Mouse (Mus musculus) ES-Bruce4 (cell line): ENCODE measurements around the gene Cacng4. TPM values are rescaled to one million over a fixed set of nuclear protein-coding genes. Genes with fewer than 3 reads are reported as not detected.

Experiments used
- H3K27ac ChIP-seq: 2 replicates; pipeline ENCODE4 v1.5.1; 2012; ENCODE audit warnings: low read length, inconsistent platforms; ENCODE audit not compliant: insufficient read depth
- H3K27me3 ChIP-seq: 2 replicates; pipeline ENCODE4 v1.6.1; 2012; ENCODE audit warnings: mild to moderate bottlenecking, low read length, inconsistent platforms; ENCODE audit not compliant: control insufficient read depth, poor library complexity, insufficient read depth, severe bottlenecking
- H3K36me3 ChIP-seq: 2 replicates; pipeline ENCODE4 v1.6.1; 2012; ENCODE audit warnings: inconsistent platforms, mild to moderate bottlenecking, low read length, moderate library complexity; ENCODE audit not compliant: control insufficient read depth, poor library complexity, insufficient read depth, severe bottlenecking
- H3K4me1 ChIP-seq: one replicate; pipeline ENCODE4 v1.8.1; 2011; ENCODE audit warnings: low read length; ENCODE audit not compliant: control insufficient read depth, insufficient read depth
- H3K4me3 ChIP-seq: 2 replicates; pipeline ENCODE4 v1.5.1; 2011; ENCODE audit warnings: low read depth, mild to moderate bottlenecking, low read length
- H3K9ac ChIP-seq: 2 replicates; pipeline ENCODE4 v1.6.1; 2012; ENCODE audit warnings: low read depth, mild to moderate bottlenecking, inconsistent platforms; ENCODE audit not compliant: poor library complexity, severe bottlenecking
- H3K9me3 ChIP-seq: replicated peaks from 2 replicates; pipeline ENCODE4 v1.6.1; 2012; ENCODE audit warnings: mild to moderate bottlenecking, low read length, inconsistent platforms; ENCODE audit not compliant: control insufficient read depth, poor library complexity, insufficient read depth, severe bottlenecking
- CTCF ChIP-seq: IDR thresholded peaks from one replicate; pipeline ENCODE4 v1.8.1; 2011; ENCODE audit warnings: low read depth, low read length
- EP300 ChIP-seq: IDR thresholded peaks from 2 replicates; pipeline ENCODE4 v1.6.1; 2011; ENCODE audit warnings: low read depth, low read length; ENCODE audit not compliant: insufficient read depth
- POLR2A ChIP-seq: IDR thresholded peaks from one replicate; pipeline ENCODE4 v1.8.1; 2011; ENCODE audit warnings: low read length; ENCODE audit not compliant: insufficient read depth
- polyA plus RNA-seq: library from polyadenylated mRNA; stranded (reverse); fragments of >200 nt; gene quantifications from 2 replicates; pipeline ENCODE4 v1.2.4, GENCODE M21; 2011; ENCODE audit warnings: low read depth; ENCODE audit not compliant: missing spikeins, insufficient read depth, insufficient read length

The Cacng4 gene
- polyA plus RNA-seq, 1 experiment: 0.96 TPM

- Histone ChIP-seq H3K9ac (no peak overlapping the region), H3K4me3 (no peak overlapping the region), H3K9me3 (no peaks in the 10 kb centered on the region), H3K4me1 (no peaks in the 10 kb centered on the region), H3K27ac (no peak overlapping the region), H3K27me3 (no peaks in the 10 kb centered on the region), H3K36me3 (no peaks in the 10 kb centered on the region)
- no peak for TF ChIP-seq CTCF
- TF ChIP-seq EP300: no peak
- TF ChIP-seq POLR2A: no peak
Observed at GRCm38 (mm10) chr11:107778859-107779258, 15.5 kb downstream of the Cacng4 start.

DNA sequence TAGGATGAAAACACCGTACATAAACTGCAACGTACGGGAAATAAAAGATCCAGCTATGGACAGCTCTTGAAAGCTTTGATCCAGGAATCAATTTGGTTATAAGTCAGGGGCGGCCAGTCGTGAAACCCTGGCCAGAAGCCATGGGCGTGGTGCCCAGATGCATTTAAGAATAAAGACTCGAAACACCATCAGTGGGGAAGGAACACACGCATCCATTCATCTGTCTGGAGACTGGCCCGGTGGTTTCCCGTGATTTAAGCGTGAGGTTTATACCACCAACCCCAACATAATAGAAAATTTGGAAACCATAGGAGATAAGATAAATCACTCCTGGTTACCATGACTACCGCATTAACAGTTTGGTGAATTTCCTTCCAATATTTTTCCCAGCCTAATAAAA lies 16.9 kb downstream of the Cacng4 start:
- no peaks in the 10 kb centered on the region for H3K4me1 ChIP-seq
- no peak for TF ChIP-seq CTCF
- no peak for TF ChIP-seq EP300
- TF ChIP-seq POLR2A: no peak
- no peaks in the 10 kb centered on the region for H3K36me3 ChIP-seq
- no peaks in the 10 kb centered on the region for H3K27me3 ChIP-seq
- no peak overlapping the region for H3K9ac ChIP-seq
- no peak overlapping the region for H3K27ac ChIP-seq
- H3K9me3 ChIP-seq: no peaks in the 10 kb centered on the region
- H3K4me3 ChIP-seq: no peak overlapping the region

DNA sequence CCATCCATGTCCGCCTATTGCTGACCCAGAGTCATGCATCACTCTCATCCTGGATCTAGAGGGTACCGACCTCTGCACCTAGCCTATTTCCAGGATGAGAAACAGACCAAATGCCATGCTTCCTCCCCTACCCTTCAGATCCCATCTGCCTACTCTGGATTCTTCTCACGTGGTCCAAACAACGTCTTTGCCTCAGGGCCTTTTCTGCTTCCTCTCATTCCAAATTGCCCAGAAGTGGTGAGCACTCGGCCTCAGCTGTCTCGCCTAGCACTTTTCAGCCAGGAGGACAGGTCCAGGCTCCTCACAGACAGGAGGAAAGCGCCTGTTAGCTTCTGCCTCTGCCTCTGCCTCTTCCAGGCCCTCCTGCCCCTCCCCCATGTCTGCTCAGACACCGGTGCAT lies 21.0 kb downstream of the Cacng4 start:
- H3K9me3 ChIP-seq: no peaks in the 10 kb centered on the region
- H3K9ac ChIP-seq: no peak overlapping the region
- no peak overlapping the region for H3K27ac ChIP-seq
- H3K4me3 ChIP-seq: no peak overlapping the region
- no peaks in the 10 kb centered on the region for H3K4me1 ChIP-seq
- H3K36me3 ChIP-seq: no peaks in the 10 kb centered on the region
- TF ChIP-seq POLR2A (no peak), CTCF (no peak), EP300 (no peak)
- H3K27me3 ChIP-seq: no peaks in the 10 kb centered on the region

- H3K27ac ChIP-seq: no peak overlapping the region
- no peaks in the 10 kb centered on the region for H3K4me1 ChIP-seq
Observed at GRCm38 (mm10) chr11:107772002-107772401, 22.4 kb downstream of the Cacng4 start.

DNA sequence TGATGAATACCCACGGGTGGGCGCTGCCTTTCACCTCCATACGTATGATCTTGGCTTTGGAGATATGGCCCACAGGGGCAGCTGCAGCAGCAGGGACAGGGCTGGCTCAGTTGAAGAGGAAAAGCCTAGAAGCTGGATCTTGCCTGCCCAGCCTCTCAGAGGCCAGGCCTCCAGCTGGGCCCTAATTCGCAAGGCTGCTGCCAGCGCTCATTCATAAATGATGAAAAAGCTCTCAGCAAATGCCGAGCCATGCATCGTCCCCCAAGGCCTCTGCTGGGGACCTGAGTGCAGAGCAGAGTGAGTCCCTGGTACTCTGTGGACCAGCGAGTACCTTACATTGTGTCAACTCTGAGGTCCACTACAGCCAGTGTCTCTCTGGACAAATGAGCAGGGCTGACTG lies 26.0 kb downstream of the Cacng4 start:
- Histone ChIP-seq H3K27me3 (no peaks in the 10 kb centered on the region), H3K9me3 (no peaks in the 10 kb centered on the region), H3K27ac (no peak overlapping the region), H3K36me3 (no peaks in the 10 kb centered on the region), H3K9ac (no peak overlapping the region), H3K4me1 (no peaks in the 10 kb centered on the region), H3K4me3 (no peak overlapping the region)
- no peak for TF ChIP-seq CTCF
- no peak for TF ChIP-seq EP300
- TF ChIP-seq POLR2A: no peak

More at GRCm38 (mm10) chr11:107772002-107772401, 22.4 kb downstream of the Cacng4 start:
- H3K36me3 ChIP-seq: no peaks in the 10 kb centered on the region
- no peak overlapping the region for H3K4me3 ChIP-seq
- H3K27me3 ChIP-seq: no peaks in the 10 kb centered on the region
- H3K9ac ChIP-seq: no peak overlapping the region
- H3K9me3 ChIP-seq: no peaks in the 10 kb centered on the region
- TF ChIP-seq CTCF (no peak), POLR2A (no peak), EP300 (no peak)

GRCm38 (mm10) chr11:107766932-107767331 lies 27.4 kb downstream of the Cacng4 start:
- TF ChIP-seq EP300 (no peak), POLR2A (no peak), CTCF (no peak)
- no peak overlapping the region for H3K27ac ChIP-seq
- no peaks in the 10 kb centered on the region for H3K9me3 ChIP-seq
- no peaks in the 10 kb centered on the region for H3K4me1 ChIP-seq
- no peak overlapping the region for H3K4me3 ChIP-seq
- H3K27me3 ChIP-seq: no peaks in the 10 kb centered on the region
- no peak overlapping the region for H3K9ac ChIP-seq
- no peaks in the 10 kb centered on the region for H3K36me3 ChIP-seq
